Mouse (Mus musculus) MEL (cell line): ENCODE results near the gene Isy1.

Experiments
- CHD2 ChIP-seq: IDR thresholded peaks from 2 replicates; pipeline ENCODE4 v1.6.1; 2011; ENCODE audit warnings: low read length, improper control_type of control experiment
- CTCF ChIP-seq, 3 experiments: IDR thresholded peaks in 2 of 3; conservative IDR thresholded peaks in 1 of 3; 2 replicates each; pipeline ENCODE4 v1.5.1; 2011 to 2012; ENCODE audit warnings: low read length in 3 of 3, low read depth in 2 of 3, mild to moderate bottlenecking in 2 of 3, improper control_type of control experiment in 1 of 3, inconsistent platforms in 1 of 3, mixed read lengths in 1 of 3, moderate library complexity in 1 of 3; ENCODE audit not compliant: control insufficient read depth in 1 of 3, insufficient read depth in 1 of 3, poor library complexity in 1 of 3, severe bottlenecking in 1 of 3
- E2F4 ChIP-seq: IDR thresholded peaks from 2 replicates; pipeline ENCODE4 v1.6.1; 2011; ENCODE audit warnings: low read depth, low read length, improper control_type of control experiment, borderline replicate concordance
- HCFC1 ChIP-seq: IDR thresholded peaks from 2 replicates; pipeline ENCODE4 v1.6.1; 2012; ENCODE audit warnings: low read depth, mild to moderate bottlenecking, inconsistent platforms, low read length, improper control_type of control experiment, moderate library complexity
- POLR2A ChIP-seq, 2 experiments: IDR thresholded peaks; 2 replicates each; pipeline ENCODE4 v1.6.1; 2011 to 2012; ENCODE audit warnings: low read length in 2 of 2, mild to moderate bottlenecking in 2 of 2, control low read depth in 1 of 2, improper control_type of control experiment in 1 of 2, low read depth in 1 of 2, moderate library complexity in 1 of 2; ENCODE audit not compliant: control insufficient read depth in 1 of 2, insufficient read depth in 1 of 2, poor library complexity in 1 of 2
- POLR2AphosphoS2 ChIP-seq: IDR thresholded peaks from 2 replicates; pipeline ENCODE4 v1.6.1; 2011; ENCODE audit warnings: low read length, improper control_type of control experiment
- TAL1 ChIP-seq: IDR thresholded peaks from 2 replicates; pipeline ENCODE4 v1.6.1; 2012; ENCODE audit warnings: mild to moderate bottlenecking, inconsistent platforms, low read length, moderate library complexity, mixed read lengths
- USF2 ChIP-seq, 2 experiments: IDR thresholded peaks; 2 replicates each; pipeline ENCODE4 v1.6.1; 2011 to 2012; ENCODE audit warnings: improper control_type of control experiment in 2 of 2, low read length in 2 of 2, borderline replicate concordance in 1 of 2, inconsistent platforms in 1 of 2, low read depth in 1 of 2, mild to moderate bottlenecking in 1 of 2; ENCODE audit not compliant: insufficient read depth in 1 of 2
- ZNF384 ChIP-seq: IDR thresholded peaks from 2 replicates; pipeline ENCODE4 v1.6.1; 2012; ENCODE audit warnings: low read depth, mild to moderate bottlenecking, inconsistent platforms, low read length, improper control_type of control experiment

DNA sequence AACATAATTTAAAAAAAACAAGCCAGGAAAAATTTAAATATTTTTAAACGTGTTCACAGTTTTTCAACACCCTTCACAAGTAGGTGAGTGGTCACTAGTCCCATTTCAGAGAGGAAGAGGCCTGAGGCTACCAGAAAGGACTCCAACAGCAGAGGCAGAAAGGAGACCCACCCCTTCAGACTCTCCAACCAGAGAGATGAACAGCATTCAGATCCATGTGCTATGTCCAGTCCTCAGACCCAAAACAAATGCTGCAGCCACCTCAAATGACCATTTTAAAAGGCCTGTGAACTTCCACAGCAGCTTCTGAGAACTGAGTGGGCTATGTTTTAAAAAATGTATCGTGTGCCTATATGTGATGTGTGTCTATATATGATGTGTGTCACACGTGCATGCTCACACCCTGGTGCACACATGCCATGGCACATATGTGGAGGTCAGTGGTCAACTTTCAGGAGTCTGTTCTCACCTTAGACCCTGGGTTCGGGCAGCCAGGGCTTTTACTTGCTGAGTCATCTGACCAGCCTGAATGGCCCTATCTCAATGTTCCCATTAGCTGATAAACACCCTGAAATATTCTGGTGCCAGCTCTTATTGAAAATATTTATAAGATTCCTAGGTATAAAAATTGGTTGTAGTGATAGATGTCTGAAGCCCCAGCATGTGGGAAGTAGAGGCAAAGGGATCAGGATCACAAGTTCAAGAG, 30.7 kb downstream of the Isy1 start:
- no peak for TF ChIP-seq POLR2A (IDR thresholded peaks at IDR 0.05; ENCODE audit: control insufficient read depth in 1 of 2, insufficient read depth in 1 of 2, low read depth in 1 of 2, low read length in 2 of 2, poor library complexity in 1 of 2)
- no peak for TF ChIP-seq TAL1
- TF ChIP-seq ZNF384 = no peak
- no peak for TF ChIP-seq USF2 (IDR thresholded peaks at IDR 0.05; ENCODE audit: borderline replicate concordance in 1 of 2, insufficient read depth in 1 of 2, low read depth in 1 of 2, low read length in 2 of 2)
- no peak for TF ChIP-seq POLR2AphosphoS2
- TF ChIP-seq E2F4 = no peak
- TF ChIP-seq CHD2 = no peak
- no peak for TF ChIP-seq CTCF (IDR thresholded peaks at IDR 0.05 in 2 of 3, conservative IDR thresholded peaks at IDR 0.05 in 1 of 3; ENCODE audit: control insufficient read depth in 1 of 3, insufficient read depth in 1 of 3, low read depth in 2 of 3, low read length in 3 of 3, poor library complexity in 1 of 3, severe bottlenecking in 1 of 3)
- no peak for TF ChIP-seq HCFC1
